Mouse (Mus musculus) testis, adult 2 months (tissue): ENCODE data around the gene BC029722.

Source experiments
- CTCF ChIP-seq: fragments of 200-500 bp; IDR thresholded peaks from 2 replicates; pipeline ENCODE4 v1.5.1; 2012; ENCODE audit warnings: low read depth, mild to moderate bottlenecking, inconsistent platforms, low read length, moderate library complexity; ENCODE audit not compliant: control insufficient read depth, insufficient read depth, insufficient replicate concordance
- POLR2A ChIP-seq: fragments of 200-500 bp; IDR thresholded peaks from 2 replicates; pipeline ENCODE4 v1.6.1; 2012; ENCODE audit warnings: low read depth, mild to moderate bottlenecking, inconsistent platforms, low read length, moderate library complexity; ENCODE audit not compliant: control insufficient read depth

- TF ChIP-seq CTCF: no peak
- no peak for TF ChIP-seq POLR2A
These were observed 45.6 kb downstream of the BC029722 start for GRCm38 (mm10) chr2:155773664-155774063.
